Mouse (Mus musculus): ENCODE results near the gene Gpr34.

DNA sequence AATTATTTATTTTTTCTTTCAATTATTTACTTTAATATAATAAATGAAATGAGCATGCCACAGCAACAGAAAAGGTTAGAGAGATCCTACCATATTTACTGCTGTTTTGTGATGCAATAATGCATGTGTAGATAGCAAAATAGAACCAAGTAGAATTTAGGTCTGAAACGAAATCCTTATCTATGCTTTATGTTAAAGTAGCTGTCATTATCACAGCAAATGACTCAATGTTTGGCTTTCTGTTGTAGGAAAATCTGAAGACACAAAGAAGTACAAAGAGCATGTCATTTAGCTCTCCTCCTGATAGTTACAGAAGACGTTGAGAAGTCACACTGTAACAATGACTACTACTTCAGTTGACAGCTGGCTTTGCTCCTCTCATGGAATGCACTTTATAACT lies 7.0 kb downstream of the Gpr34 start:
- TF ChIP-seq CTCF (conservative IDR thresholded peaks at IDR 0.05; ENCODE audit: insufficient read depth, insufficient read length, low read depth, low read length) (no peak), POLR2A (IDR thresholded peaks at IDR 0.05; ENCODE audit: low read depth, low read length) (no peak)
